Mouse (Mus musculus) heart, adult 2 months (tissue): ENCODE data around the gene Pa2g4.

Experiments used
- CTCF ChIP-seq: fragments of 200-600 bp; IDR thresholded peaks from 2 replicates; pipeline ENCODE4 v1.8.1; 2022; ENCODE audit warnings: antibody characterized with exemption, mild to moderate bottlenecking, moderate library complexity
- POLR2A ChIP-seq: fragments of 200-500 bp; IDR thresholded peaks from 2 replicates; pipeline ENCODE4 v1.6.1; 2011; ENCODE audit warnings: mild to moderate bottlenecking, low read depth, low read length, control low read depth; ENCODE audit not compliant: insufficient read depth

DNA sequence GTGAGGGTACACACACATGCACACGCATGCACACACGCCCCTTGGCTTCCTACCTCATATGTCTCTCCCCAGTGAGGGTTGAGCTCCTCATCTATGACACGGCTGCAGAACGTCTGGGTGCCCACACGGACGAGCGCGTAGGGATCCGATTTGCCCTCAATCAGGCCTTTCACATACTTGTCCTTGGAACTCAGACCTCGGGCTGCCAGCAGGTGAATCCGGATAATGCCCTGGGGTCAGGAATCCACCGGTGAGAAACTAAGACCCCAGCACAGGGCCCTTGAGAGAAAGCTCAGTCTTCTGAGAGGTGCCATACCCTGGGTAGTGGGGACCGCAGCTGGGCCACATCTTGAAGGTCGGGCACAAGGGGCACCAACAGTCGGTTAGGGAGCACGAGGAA lies 45.2 kb downstream of the Pa2g4 start:
- TF ChIP-seq CTCF = no peak
- TF ChIP-seq POLR2A = no peak
